Mouse (Mus musculus) lung, adult 2 months (tissue): ENCODE data around the gene Mrps14.

Source experiments
- CTCF ChIP-seq: fragments of 200-500 bp; IDR thresholded peaks from 2 replicates; pipeline ENCODE4 v1.5.1; 2011; ENCODE audit warnings: mild to moderate bottlenecking, low read length, control low read depth; ENCODE audit not compliant: insufficient read depth
- POLR2A ChIP-seq: fragments of 200-500 bp; IDR thresholded peaks from 2 replicates; pipeline ENCODE4 v1.6.1; 2011; ENCODE audit warnings: low read depth, mild to moderate bottlenecking, control low read depth, low read length, borderline replicate concordance; ENCODE audit errors: extremely low read depth

DNA sequence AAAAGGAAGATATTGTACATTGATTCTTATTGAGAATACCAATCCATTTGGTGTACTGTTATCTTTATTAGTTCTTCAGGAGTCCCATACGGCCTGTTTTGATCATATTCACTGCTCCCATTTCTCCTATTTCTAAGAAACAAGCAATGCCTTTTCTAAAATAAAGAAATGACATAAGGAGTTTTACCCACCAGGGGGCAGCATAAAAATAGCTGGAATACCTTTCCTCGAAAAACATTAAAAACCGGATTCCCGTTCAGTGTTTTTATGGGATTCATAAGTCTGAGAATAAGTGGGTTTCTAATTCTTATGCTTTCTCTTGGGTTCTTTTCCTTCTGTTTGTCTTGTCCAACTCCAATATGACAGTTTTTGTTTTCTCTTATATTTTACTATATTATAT lies 36.0 kb downstream of the Mrps14 start:
- TF ChIP-seq CTCF = no peak
- TF ChIP-seq POLR2A = no peak
